Mouse (Mus musculus) neural tube, embryonic 15.5 days (tissue): ENCODE measurements at regions not wholly inside any gene's neighbourhood (a gene's known extent, or its start where the extent isn't known, plus 50 kb on each side); places are given as distances from the start of the nearest gene placed in this dataset.

ENCODE experiments used
- ATAC-seq: fragments of 200-750 bp; cut with Nextera tagmentation; 2 replicates; pipeline ENCODE4 v1.8.0; 2017; ENCODE audit warnings: mild to moderate bottlenecking, moderate TSS enrichment, moderate library complexity; ENCODE audit not compliant: low FRiP score
- H3K27ac ChIP-seq: fragments of 300-500 bp; sonication (generic); replicated peaks from 2 replicates; pipeline ENCODE4 v1.5.1; 2015; ENCODE audit warnings: mild to moderate bottlenecking, inconsistent platforms
- H3K27me3 ChIP-seq: fragments of 300-500 bp; sonication (generic); replicated peaks from 2 replicates; pipeline ENCODE4 v1.6.1; 2015; ENCODE audit warnings: inconsistent platforms
- H3K36me3 ChIP-seq: fragments of 300-500 bp; sonication (generic); 2 replicates; pipeline ENCODE4 v1.6.1; 2015; ENCODE audit warnings: inconsistent platforms
- H3K4me1 ChIP-seq: fragments of 300-500 bp; sonication (generic); 2 replicates; pipeline ENCODE4 v1.6.1; 2015; ENCODE audit warnings: inconsistent platforms
- H3K4me2 ChIP-seq: fragments of 300-500 bp; sonication (generic); 2 replicates; pipeline ENCODE4 v1.6.1; 2015; ENCODE audit warnings: inconsistent platforms, mild to moderate bottlenecking, moderate library complexity
- H3K4me3 ChIP-seq: fragments of 300-500 bp; sonication (generic); replicated peaks from 2 replicates; pipeline ENCODE4 v1.5.1; 2015; ENCODE audit warnings: mild to moderate bottlenecking, inconsistent platforms
- H3K9ac ChIP-seq: fragments of 300-500 bp; sonication (generic); replicated peaks from 2 replicates; pipeline ENCODE4 v1.6.1; 2015; ENCODE audit warnings: mild to moderate bottlenecking, inconsistent platforms
- H3K9me3 ChIP-seq: fragments of 300-500 bp; sonication (generic); replicated peaks from 2 replicates; pipeline ENCODE4 v1.6.1; 2016; ENCODE audit warnings: inconsistent platforms
- WGBS: fragments of 180-500 bp; shearing (Covaris S2); methylation state at CpG from one replicate; pipeline ENCODE4 v1.1.7; 2015; ENCODE audit warnings: mixed read lengths; 5-methylcytosine and 5-hydroxymethylcytosine counted together

DNA sequence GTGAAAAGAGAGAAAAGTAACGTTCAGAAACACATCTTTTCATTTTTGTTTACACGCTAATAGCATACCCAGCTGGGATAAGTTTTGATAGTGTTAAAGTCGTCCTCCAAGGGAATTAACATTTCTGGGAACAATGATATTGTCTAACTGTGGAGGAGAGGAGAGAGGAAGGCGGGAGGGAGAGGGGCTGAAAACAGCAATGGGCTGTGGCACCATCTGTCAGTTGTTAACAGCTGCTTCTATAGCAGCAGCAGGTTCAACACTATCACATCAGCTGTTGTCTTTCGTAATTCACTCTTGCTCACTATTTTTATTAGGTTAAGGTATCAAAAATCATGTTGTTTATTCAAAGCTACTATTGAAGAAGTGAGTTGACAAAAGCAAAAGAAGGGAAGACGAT, 1747.4 kb upstream of the G6pd2 start:
- H3K4me3 ChIP-seq = no peak overlapping the region
- H3K36me3 ChIP-seq = no peaks in the 10 kb centered on the region
- 51% methylated on average over 6 of the region's 6 CpGs for WGBS
- no peak overlapping the region for H3K27ac ChIP-seq
- H3K4me1 ChIP-seq = no peaks in the 10 kb centered on the region
- no peak overlapping the region for H3K4me2 ChIP-seq
- no peak for ATAC-seq
- H3K9ac ChIP-seq = no peak overlapping the region
- H3K27me3 ChIP-seq = no peaks in the 10 kb centered on the region
- no peaks in the 10 kb centered on the region for H3K9me3 ChIP-seq
